ENCODE assay signal across 27 mouse cellular contexts in the genomic region with DNA sequence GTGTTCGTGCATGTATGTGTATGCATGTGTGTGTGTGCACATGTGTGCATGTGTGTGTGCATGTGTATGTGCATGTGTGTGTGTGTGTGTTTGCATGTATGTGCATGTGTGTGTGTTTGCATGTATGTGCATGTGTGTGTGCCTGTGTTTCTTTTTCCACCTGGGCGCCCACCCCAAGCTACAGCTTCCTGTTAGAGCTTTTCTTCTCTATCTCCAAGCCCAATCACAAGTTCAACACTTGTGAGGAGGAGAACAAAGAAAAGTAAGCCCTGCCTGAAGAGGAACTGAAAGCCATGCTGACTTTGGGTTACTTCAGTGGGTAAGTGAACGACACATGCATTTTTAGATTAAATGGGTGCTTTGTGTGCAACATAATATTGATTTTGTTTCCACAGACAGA.
A peak's percentile ranks its signal among the peaks of the same experiment; 100 is the strongest.
DNase-seq lines count a peak whose midpoint lies in the region; ATAC-seq and TF ChIP-seq lines count a peak whose summit lies in the region.
"Had no signal": no experiment of that assay in that cellular context is flagged by ENCODE, and none has a peak within 500 bp of the region (broad histone marks: within the 10 kb centered on the region; RNA-seq: fewer than 3 reads in every experiment).

No protein-coding gene starts in this region.

- no peaks in the 10 kb centered on the region for H3K9me3 ChIP-seq in lung, embryonic 14.5 days (ENCODE audit: low read depth, low read length)
- H3K9me3 ChIP-seq: embryonic facial prominence, embryonic 12.5 days; hindbrain, embryonic 12.5 days; limb, embryonic 10.5 days; midbrain, embryonic 13.5 days; neural tube, embryonic 13.5 days had no signal

- 73% methylated on average over 3 of the region's 3 CpGs for whole genome bisulfite sequencing in lung, embryonic 14.5 days
- 78% methylated on average over 3 of the region's 3 CpGs for WGBS in lung, adult 2 months
- 28% methylated on average over 3 of the region's 3 CpGs for WGBS in bone marrow, adult 2 months

- no peaks in the 10 kb centered on the region for H3K36me3 ChIP-seq in lung, embryonic 14.5 days (ENCODE audit: insufficient read depth)
- H3K36me3 ChIP-seq: embryonic facial prominence, embryonic 12.5 days; hindbrain, embryonic 12.5 days; limb, embryonic 10.5 days; midbrain, embryonic 13.5 days; neural tube, embryonic 13.5 days had no signal

- DNase-seq in lung, embryonic 14.5 days = peak; percentile 13
- no peak for DNase-seq in lung, adult 2 months
- peak; percentile 76 to 79 for DNase-seq in spleen, postnatal 36 days (ENCODE audit: low spot score in 2 of 2)
- peak; percentile 70 for DNase-seq in thymus, postnatal 25 days
- no peak for DNase-seq in gastrocnemius, postnatal 36 days
- no peak for DNase-seq in T-cell, adult 2 months (ENCODE audit: low spot score)
- DNase-seq in embryo, embryonic 9.5 days (ENCODE audit: extremely low spot score) = no peak
- DNase-seq: adrenal gland, postnatal 14 days; cerebellum, adult 18-20 months; cerebellum, postnatal 36 days; gastrocnemius, postnatal 14 days; heart, postnatal 10 days; kidney, adult 18-20 months; kidney, postnatal 10 days; lung, adult 18-20 months had no signal

- TF ChIP-seq POLR2A in lung, adult 2 months (IDR thresholded peaks at IDR 0.05; ENCODE audit: borderline replicate concordance, extremely low read depth, low read depth, low read length) = no peak
- TF ChIP-seq POLR2A in bone marrow, adult 2 months (IDR thresholded peaks at IDR 0.05; ENCODE audit: borderline replicate concordance, control insufficient read depth, low read depth, low read length) = no peak

- no peak overlapping the region for H3K4me2 ChIP-seq in lung, embryonic 14.5 days
- H3K4me2 ChIP-seq: embryonic facial prominence, embryonic 12.5 days; hindbrain, embryonic 12.5 days; midbrain, embryonic 13.5 days; neural tube, embryonic 13.5 days had no signal

- no peak for ATAC-seq in lung, embryonic 14.5 days (ENCODE audit: insufficient read depth)
- ATAC-seq: activated CD4-positive, CD25-positive, alpha-beta regulatory T cell, adult 4 months; forebrain, embryonic 14.5 days; midbrain, embryonic 13.5 days; Patski had no signal

- intact Hi-C loops in gastrocnemius, postnatal 36 days (cut with DNase I) = no loop called here

- H3K4me3 ChIP-seq in lung, embryonic 14.5 days (ENCODE audit: low read depth, low read length) = no peak overlapping the region
- no peak overlapping the region for H3K4me3 ChIP-seq in lung, adult 2 months (replicated peaks; ENCODE audit: extremely low read depth, low read depth, low read length)
- no peak overlapping the region for H3K4me3 ChIP-seq in bone marrow, adult 2 months (replicated peaks; ENCODE audit: control insufficient read depth, low read depth, low read length)
- H3K4me3 ChIP-seq: embryonic facial prominence, embryonic 12.5 days; erythroblast, embryonic 14.5 days; hindbrain, embryonic 12.5 days; limb, embryonic 10.5 days; midbrain, embryonic 13.5 days; neural tube, embryonic 13.5 days had no signal

- TF ChIP-seq CTCF in lung, embryonic 14.5 days (IDR thresholded peaks at IDR 0.05; ENCODE audit: low read depth) = no peak
- TF ChIP-seq CTCF in lung, adult 2 months (IDR thresholded peaks at IDR 0.05; ENCODE audit: insufficient read depth, low read length) = no peak
- TF ChIP-seq CTCF in bone marrow, adult 2 months (IDR thresholded peaks at IDR 0.05; ENCODE audit: control insufficient read depth, insufficient read depth, low read length) = no peak

- no peak overlapping the region for H3K27ac ChIP-seq in lung, embryonic 14.5 days (ENCODE audit: low read depth)
- H3K27ac ChIP-seq in bone marrow, adult 2 months (ENCODE audit: control insufficient read depth, insufficient read depth, low read depth, low read length, poor library complexity) = peak overlapping the region; percentile 54; the same call in 1 of the 2 replicates
- H3K27ac ChIP-seq: embryonic facial prominence, embryonic 12.5 days; hindbrain, embryonic 12.5 days; limb, embryonic 10.5 days; macrophage; midbrain, embryonic 13.5 days; neural tube, embryonic 13.5 days; stomach, postnatal 0 days had no signal

- H3K27me3 ChIP-seq in lung, embryonic 14.5 days (ENCODE audit: insufficient read depth, low read length) = no peaks in the 10 kb centered on the region
- H3K27me3 ChIP-seq: embryonic facial prominence, embryonic 12.5 days; hindbrain, embryonic 12.5 days; neural tube, embryonic 13.5 days had no signal

- H3K9ac ChIP-seq in lung, embryonic 14.5 days = no peak overlapping the region
- H3K9ac ChIP-seq: embryonic facial prominence, embryonic 12.5 days; hindbrain, embryonic 12.5 days; midbrain, embryonic 13.5 days; neural tube, embryonic 13.5 days had no signal

- no peaks in the 10 kb centered on the region for H3K4me1 ChIP-seq in lung, embryonic 14.5 days (ENCODE audit: insufficient read depth)
- H3K4me1 ChIP-seq in lung, adult 2 months (ENCODE audit: control insufficient read depth, insufficient read depth, low read length) = no peaks in the 10 kb centered on the region
- peaks cover 9% of the 10 kb centered on the region for H3K4me1 ChIP-seq in bone marrow, adult 2 months (ENCODE audit: control insufficient read depth, insufficient read depth, low read length)
- H3K4me1 ChIP-seq: hindbrain, embryonic 12.5 days had no signal

Comparison
In these comparisons a context has a peak if more than half of its experiments do, and no peak if none do; other contexts are left out.
1. DNase-seq: peak in lung, embryonic 14.5 days (single experiment), spleen, postnatal 36 days (2 of 2) and thymus, postnatal 25 days (single experiment); none in lung, adult 2 months (single experiment), gastrocnemius, postnatal 36 days (0 of 2), T-cell, adult 2 months (single experiment) and embryo, embryonic 9.5 days (single experiment).